Mouse (Mus musculus) common myeloid progenitor, adult 5-6 weeks (primary cell): ENCODE measurements around the gene Fabp7. TPM values are rescaled to one million over a fixed set of nuclear protein-coding genes. Genes with fewer than 3 reads are reported as not detected.
A peak's percentile ranks its signal among the peaks of the same experiment; 100 is the strongest.

Source experiments
- ATAC-seq: replicated peaks from 2 replicates; pipeline ENCODE4 v1.8.0; 2016; ENCODE audit warnings: low read depth, mild to moderate bottlenecking, moderate TSS enrichment, inconsistent platforms; ENCODE audit not compliant: poor library complexity, severe bottlenecking
- total RNA-seq: library from RNA; stranded (forward); fragments of 200-1000, 187-1606 nt; gene quantifications from 2 replicates; pipeline ENCODE4 v1.2.3, GENCODE M21; 2017

Gene Fabp7
- total RNA-seq = not detected in 2 replicates

- ATAC-seq = no peak
Measured at GRCm38 (mm10) chr10:57784876-57785150, at the start of gene Fabp7. Gene Fabp7, plus strand, starts transcription at chr10:57784881.

DNA sequence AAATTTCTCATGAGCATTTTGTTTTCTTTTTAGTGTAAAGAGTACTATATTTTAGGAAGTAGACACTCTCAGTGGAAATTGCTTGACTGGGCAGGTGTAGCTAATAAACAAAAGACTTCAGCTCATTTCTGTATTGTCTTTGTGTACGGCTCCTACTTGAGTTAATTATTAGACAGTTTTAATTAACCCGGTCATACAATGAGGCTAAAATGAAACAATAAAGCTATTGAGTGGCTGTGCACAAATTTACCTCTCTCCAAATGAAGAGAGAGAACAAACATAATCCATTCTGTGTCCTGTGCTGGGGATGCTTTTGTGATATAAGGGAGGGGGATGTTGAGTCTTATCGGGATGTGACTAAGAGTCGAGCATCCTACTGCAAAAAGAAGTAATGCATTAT is 43.9 kb upstream of the Fabp7 start:
- ATAC-seq = no peak

- no peak for ATAC-seq
Measured at GRCm38 (mm10) chr10:57741351-57741750, 43.3 kb upstream of the Fabp7 start.

GRCm38 (mm10) chr10:57743045-57743444 is 41.6 kb upstream of the Fabp7 start:
- ATAC-seq = no peak

GRCm38 (mm10) chr10:57743606-57744016 is 41.1 kb upstream of the Fabp7 start:
- peak; percentile 90 for ATAC-seq

DNA sequence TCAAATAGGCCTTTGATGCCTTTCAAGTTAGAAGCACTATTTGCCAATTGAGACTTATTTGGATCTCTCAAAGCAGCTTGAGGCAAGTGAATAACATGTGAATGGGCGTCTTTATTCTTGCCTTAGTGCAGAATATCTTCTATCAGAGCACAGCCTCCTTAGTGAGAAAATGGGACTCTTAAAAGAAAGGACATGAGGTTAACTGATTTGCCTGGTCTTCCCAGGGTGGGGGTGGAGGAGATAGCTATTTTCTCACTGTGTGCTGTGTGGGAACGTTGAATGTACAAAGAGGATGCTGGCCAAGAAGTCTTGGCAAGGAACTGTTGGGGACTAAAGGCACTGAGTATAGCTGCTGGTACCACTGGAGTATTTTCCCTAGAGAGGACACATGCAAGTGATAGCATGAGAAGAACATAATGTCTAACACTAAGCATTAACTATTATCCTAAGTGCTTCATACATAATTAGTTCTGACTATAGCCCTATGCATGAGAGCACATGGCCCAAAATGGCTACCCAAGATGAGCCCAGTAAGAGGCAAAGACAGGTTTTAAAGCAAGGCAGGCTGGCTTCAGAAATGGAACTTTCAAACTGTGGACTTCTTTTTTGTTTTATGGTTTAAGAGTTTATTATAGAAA is 40.4 kb upstream of the Fabp7 start:
- no peak for ATAC-seq

GRCm38 (mm10) chr10:57745452-57745851 is 39.2 kb upstream of the Fabp7 start:
- 0 out of 2 replicates have a peak, but pooled peaks have one; percentile 10 for ATAC-seq

DNA sequence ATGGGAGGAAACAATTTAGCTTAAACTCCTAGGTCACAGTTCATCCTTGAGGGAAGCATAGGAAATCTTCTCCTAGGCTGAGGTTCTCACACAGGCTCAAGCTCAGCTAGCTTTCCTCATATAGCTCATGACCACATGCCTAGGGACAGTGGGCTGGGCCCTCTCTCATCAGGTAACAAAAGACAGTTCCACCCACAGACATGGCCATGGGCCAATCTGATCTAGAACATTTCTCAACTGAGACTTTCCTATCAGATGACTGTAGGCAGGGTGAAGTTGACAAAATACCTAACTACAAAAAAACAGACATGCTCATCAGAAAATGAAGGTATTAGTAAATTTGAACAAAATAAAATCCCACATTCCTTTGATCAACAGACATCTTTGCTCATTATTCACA is 37.6 kb upstream of the Fabp7 start:
- no peak for ATAC-seq

GRCm38 (mm10) chr10:57753343-57753742 is 31.3 kb upstream of the Fabp7 start:
- peak; percentile 90 for ATAC-seq

GRCm38 (mm10) chr10:57755201-57755736 is 29.4 kb upstream of the Fabp7 start:
- no peak for ATAC-seq

DNA sequence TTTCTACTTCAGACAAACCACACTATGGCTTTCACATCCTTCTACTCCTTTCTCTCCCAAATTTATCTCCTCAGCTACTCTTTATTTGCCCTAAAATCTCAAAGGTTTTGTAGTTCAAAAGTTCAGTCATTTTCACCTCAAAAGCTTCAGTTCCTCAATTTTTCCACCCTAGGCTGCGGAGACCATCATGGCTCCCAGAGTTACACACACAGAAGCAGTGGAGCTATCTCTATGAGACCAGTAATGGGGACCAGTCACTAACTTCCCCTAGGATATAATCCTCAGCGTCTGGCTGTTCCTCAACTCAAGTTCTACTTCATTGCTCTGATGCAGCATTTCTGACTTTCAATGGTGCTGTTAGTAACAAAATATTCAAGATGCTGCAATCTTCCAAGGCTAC is 25.7 kb upstream of the Fabp7 start:
- peak; percentile 50 for ATAC-seq

- ATAC-seq = no peak
Measured at GRCm38 (mm10) chr10:57760694-57761093, 24.0 kb upstream of the Fabp7 start.

- ATAC-seq = no peak
Measured at GRCm38 (mm10) chr10:57763044-57763443, 21.6 kb upstream of the Fabp7 start.

DNA sequence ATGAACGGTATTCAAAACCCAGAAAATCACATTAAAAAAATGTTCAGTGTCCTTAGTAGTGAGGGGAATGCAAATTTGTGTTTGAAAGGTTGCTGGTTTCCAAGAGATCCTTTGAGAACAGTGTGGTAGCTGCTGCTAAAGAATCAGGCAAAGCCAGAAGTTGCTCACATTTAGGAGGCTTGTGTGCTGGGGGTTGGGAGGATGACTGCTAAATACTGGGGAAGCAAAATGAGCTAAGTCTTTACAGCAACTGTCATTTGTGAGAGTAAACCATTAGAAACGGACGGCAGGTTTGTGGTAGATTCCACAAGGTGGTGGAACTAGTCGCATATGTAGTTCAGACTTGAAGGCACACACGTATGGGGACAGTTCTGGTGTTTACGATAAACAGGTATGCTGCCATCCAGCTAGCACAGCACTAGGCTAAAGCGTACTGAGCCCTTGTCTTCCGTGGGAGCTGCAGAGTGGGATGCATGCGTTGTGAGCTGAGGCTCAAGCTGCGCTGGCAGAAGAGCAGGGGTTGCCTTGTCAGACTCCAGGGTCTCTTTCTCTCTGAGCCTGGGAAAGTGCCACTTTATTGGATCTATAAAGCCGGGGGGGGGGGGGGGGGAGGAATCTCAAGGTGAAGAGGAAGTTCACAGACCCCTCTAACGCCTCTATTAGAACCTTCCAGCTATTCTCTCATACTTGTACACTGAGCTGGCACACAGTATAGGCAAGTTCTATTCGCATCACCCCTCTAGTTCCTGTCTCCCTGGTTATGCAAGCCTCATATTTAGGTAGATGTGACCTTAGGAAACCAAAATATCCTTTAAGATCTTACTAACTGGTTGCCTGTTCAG is 1.2 kb upstream of the Fabp7 start:
- ATAC-seq = no peak

DNA sequence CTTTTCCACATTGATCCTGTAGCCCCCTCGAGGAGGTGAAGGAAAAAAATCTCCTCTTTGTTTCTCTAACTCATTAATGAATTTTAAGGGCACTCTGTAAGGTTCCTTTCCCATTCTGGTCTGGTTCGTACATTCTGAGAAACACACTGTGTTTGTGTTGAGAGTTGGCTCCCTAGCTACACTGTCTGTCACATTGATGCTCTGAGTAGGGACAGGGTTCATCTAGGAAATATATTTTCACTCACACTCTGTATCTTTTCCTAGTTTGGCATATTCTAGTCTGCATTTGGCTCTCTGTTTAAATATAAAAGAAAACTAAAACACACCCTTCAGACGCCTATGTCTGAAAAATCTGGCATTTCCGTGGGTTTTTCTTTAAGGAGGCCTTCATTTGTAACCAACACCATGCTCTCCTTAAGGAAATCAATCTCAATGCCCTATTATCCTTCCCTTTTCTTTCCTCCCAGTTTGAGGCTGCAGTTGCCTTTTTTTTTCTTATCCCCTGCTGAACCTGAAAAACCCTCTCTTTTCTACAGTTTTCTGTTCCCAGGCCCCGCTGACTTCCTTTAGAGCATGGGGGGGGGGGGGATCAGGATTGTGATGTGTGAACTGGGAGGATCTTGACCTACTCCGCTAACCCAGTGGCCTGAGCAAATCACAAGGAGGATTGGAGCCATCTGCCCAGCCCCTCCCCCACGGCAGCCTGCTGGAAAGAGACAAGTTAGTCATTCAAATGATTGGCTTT is 378 bp upstream of the Fabp7 start:
- ATAC-seq = 0 out of 2 replicates have a peak, but pooled peaks have one; percentile 15

DNA sequence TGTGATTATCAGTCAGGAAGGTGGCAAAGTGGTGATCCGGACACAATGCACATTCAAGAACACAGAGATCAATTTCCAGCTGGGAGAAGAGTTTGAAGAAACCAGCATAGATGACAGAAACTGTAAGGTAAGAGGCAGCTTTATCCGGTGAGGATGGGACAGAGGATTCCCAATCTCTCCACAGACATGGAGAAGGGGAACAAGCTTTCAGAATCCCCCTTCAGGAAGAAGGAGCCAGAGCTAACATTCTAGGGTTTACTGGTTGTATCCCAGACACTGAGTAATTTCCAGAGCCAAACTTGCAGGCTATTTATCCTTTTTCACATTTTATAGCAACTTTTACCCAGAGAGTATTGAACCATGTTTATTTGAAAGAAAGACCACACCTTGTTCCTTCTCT is 871 bp downstream of the Fabp7 start:
- no peak for ATAC-seq

DNA sequence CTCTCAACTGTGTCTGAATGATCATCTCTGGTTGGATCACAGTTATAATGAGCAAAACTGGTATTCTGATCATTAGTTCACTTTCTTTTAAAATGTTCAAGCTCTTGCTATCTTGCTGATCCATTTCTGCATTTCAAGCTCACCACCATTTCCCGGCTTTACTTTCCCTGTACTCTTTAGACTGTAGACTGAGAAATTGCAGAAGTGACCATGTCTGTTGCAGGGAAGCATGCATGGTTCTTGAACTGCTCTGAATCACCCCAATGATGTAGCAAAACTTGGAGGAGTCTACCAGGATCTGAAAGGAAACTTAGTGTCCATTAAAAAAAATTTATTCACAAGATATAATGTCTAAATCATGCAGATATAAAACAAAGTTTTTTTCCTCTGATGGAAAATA is 8.3 kb downstream of the Fabp7 start:
- ATAC-seq = peak; percentile 24; the same call in 1 of the 2 replicates

DNA sequence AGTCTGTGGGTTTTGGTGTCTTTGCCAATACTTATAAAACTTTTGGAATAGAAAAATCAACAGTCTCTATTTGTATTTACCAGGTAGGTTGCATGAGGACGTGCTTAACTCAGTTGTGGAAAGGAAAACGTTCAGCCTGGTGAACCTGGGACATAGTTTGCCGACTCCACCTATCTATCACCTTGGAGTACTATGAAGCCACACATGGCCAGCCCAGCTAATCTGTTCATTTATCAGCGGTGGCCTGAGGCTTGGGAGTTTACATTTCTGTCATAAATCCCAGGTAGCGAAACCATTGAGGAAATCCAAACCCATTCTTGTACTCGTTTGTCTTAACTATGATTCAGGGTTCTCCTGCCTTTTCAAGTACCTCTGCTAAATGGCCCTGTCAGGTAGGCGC is 9.3 kb downstream of the Fabp7 start, which contains the start of gene Smpdl3a:
TSS of gene Smpdl3a (plus strand) at position 318 of the 400 bp plus-strand sequence.
- no peak for ATAC-seq

DNA sequence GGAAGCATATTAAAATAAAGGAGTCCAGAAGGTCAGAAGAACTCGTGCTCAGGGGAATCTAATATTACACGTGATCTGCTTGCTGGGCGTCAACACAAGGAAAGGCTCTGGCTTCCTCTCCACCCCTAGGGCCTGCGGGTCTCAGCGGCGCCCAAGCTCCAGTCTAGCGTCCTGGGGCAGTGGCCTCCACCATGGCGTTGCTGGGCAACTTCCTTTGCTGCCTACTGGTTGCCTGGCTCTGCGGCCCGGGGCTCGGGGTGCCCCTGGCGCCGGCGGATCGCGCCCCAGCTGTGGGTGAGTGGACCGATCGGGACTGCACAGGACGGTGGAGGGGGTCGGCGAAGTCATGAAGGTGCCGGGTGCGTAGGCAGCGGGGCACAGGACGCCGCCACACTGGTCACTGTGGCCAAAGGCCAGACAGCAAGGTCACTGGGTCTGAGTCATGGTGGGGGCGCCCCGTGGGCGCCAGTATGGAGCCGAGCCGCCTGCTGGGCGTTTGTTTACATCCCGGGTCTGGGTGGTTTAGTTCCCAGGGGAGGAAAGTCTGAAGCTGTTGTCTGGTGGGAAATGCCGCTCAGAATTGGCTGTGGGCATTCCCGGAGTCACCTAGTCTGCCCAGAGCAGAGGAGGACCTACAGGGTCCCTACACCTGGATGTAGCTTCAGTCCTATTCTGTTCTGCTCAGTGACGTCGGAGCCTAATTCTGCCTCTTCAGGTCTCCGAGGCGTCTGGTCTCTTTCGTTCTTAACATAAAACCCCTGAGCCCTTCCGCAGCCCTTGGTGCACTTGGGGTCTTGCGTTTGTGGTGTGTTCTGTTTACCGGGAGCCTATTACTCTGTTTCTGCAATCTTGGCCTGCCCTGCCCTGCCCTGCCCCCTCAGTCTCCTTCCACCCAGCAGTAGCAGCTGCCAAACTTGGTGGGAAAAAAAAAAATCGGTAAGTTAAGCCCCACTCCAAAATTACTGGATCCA is 10.1 kb downstream of the Fabp7 start:
- ATAC-seq = peak; percentile 48
